Mouse (Mus musculus) adrenal gland, postnatal 36 days (tissue): ENCODE measurements around the gene Lars2. TPM values are rescaled to one million over a fixed set of nuclear protein-coding genes. Genes with fewer than 3 reads are reported as not detected.

Experiments
- DNase-seq, 2 experiments: peaks; one replicate each; pipeline ENCODE4 v3.0.0; 2021; ENCODE audit warnings: mixed read lengths in 1 of 2
- total RNA-seq, 2 experiments: library from RNA; stranded (reverse); gene quantifications; 2 replicates each; pipeline ENCODE4 v1.2.3; 2021

Lars2 gene
- total RNA-seq, 2 experiments from 2014 or later = 76.9 to 116 TPM

DNA sequence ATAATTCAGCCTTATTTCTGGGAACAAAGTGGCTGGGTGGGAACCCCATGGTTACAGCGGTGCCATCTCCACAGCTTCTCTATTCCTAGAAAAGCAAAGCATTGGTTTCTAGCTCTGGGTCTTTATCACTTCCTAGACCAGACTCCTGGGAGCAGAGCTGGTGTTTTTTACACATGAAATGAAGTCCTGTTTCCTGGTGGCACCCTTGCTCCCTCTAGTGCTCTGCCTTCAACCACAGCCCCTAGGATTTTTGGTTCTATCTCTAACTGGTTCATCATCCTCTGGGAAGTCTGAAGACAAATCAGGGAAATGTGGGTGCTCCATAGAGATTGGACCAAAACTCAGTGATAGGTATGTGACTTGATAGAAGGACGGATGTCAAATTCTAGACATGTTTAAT is 140.7 kb downstream of the Lars2 start:
- no peak for DNase-seq

DNA sequence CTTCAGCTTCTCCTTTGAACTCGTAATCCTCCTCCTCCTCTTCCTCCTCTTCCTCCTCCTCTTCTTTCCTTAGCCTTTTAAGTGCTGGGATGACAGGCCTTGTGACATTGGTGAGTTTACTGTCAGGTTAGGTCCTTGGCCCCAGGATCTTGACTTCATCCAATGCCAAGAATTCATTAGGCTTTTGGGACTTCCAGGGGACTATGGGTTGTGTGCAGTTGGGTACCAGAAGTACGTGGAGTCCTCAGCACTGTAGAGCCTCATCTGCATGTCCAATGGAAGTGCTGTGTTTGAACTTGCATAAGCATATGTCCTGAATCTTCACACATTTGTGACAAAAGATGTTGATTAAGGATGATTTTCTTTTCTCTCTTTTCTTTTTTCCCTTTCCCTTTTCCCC is 142.3 kb downstream of the Lars2 start:
- DNase-seq = no peak

DNA sequence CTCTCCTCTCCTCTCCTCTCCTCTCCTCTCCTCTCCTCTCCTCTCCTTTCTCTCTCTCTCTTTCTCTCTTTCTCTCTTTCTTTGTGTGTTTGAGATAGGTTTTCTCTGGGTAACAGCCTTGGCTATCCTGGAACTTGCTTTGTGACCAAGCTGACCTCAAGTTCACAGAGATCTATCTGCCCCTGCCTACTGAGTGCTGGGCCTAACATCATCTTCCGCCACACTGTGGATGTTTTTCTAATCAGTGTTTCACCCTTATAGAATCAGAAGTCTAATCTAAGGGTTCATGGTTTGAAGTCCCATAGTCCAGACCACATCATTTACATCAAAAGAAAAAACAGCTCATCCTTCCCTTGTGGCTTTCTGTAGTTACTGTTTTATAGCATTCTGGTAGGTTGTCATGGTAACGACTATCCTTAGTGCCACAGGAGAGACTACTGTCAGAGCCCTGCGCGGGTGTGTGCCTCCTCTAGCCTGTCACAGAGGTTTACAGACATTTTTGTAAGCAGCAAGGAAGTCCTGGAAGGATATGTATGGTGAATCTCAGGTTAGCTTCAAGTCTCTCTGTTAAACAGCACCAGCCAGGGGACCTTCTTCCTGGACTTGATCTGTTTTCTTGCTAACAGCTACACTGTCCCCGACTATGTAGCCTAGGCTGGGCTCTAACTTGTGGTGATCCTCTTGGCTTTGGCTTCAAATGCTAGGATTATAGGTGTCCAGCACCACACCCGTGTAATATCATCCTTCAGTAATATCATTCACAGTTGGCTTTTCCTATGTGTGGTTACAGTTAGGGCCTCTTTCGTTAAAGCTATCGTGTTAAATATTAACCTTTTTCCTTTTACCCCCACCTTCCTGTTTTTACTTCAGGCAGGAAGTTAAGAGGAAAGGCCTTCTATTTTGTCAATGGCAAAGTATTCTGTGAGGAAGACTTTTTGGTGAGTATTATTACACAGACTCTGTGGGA is 143.2 kb downstream of the Lars2 start:
- DNase-seq = no peak

DNA sequence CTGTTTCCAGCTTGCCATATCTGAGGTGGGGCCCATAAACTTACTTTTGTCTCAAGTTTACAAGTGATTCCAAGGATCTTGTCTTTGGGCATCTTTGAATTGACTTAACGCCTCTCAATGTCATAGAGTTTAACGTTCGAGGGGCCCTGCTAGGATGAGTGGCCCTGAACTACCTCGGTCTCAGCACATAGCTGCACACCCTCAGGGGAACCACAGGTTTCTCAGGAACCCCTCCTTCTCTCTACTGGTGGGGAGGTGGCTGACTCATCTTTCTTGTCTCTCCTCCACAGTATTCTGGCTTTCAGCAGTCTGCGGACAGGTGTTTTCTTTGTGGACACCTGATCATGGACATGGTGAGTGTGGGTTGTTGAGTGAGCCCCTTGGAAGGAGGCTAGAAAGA is 144.2 kb downstream of the Lars2 start:
- DNase-seq = no peak

Other genes with a start within 250 kb of the Lars2 start
- gene Clec3b, start 216.0 kb upstream of the Lars2 start, total RNA-seq = 10 to 100 TPM; 30.4 to 58.6 TPM
- under 1 TPM in 1 of 2 experiments, not detected in 1; 0.13 TPM for gene Cdcp1, start 150.9 kb upstream of the Lars2 start, total RNA-seq
- gene Tmem158, start 106.2 kb upstream of the Lars2 start, total RNA-seq = 10 to 100 TPM in 1 of 2 experiments, 1 to 10 TPM in 1; 9.3 to 10.2 TPM
- gene Limd1, start 111.8 kb downstream of the Lars2 start, total RNA-seq = 10 to 100 TPM; 27.4 to 31.1 TPM
- gene Sacm1l, start 162.8 kb downstream of the Lars2 start, total RNA-seq = 100 to 1,000 TPM in 1 of 2 experiments, 10 to 100 TPM in 1; 95.7 to 158 TPM